ENCODE assay signal across 15 mouse cellular contexts in genomic region chr1:153062547-153062946, GRCm38 (mm10).
DNase-seq lines count a peak whose midpoint lies in the region; ATAC-seq and TF ChIP-seq lines count a peak whose summit lies in the region.
"Had no signal": no experiment of that assay in that cellular context is flagged by ENCODE, and none has a peak within 500 bp of the region (broad histone marks: within the 10 kb centered on the region; RNA-seq: fewer than 3 reads in every experiment).

No protein-coding gene starts in this region.

- no peak overlapping the region for H3K9ac ChIP-seq in intestine, embryonic 15.5 days
- H3K9ac ChIP-seq in intestine, postnatal 0 days (ENCODE audit: low read depth, low read length), result no peak overlapping the region
- H3K9ac ChIP-seq in embryonic facial prominence, embryonic 13.5 days, result 0 out of 2 replicates have a peak overlapping the region, but pooled peaks have one; percentile 21
- H3K9ac ChIP-seq in intestine, embryonic 16.5 days (ENCODE audit: low read depth, low read length), result peak overlapping the region; percentile 51
- H3K9ac ChIP-seq: embryonic facial prominence, embryonic 15.5 days; liver, embryonic 12.5 days had no signal

- H3K9me3 ChIP-seq in intestine, embryonic 15.5 days, result no peaks in the 10 kb centered on the region
- H3K9me3 ChIP-seq in intestine, postnatal 0 days (ENCODE audit: control insufficient read depth), result no peaks in the 10 kb centered on the region
- no peaks in the 10 kb centered on the region for H3K9me3 ChIP-seq in embryonic facial prominence, embryonic 13.5 days
- H3K9me3 ChIP-seq in intestine, embryonic 16.5 days (ENCODE audit: control insufficient read depth, low read length), result no peaks in the 10 kb centered on the region
- H3K9me3 ChIP-seq: embryonic facial prominence, embryonic 15.5 days; liver, embryonic 12.5 days had no signal

- H3K4me3 ChIP-seq in intestine, embryonic 15.5 days (replicated peaks), result no peak overlapping the region
- no peak overlapping the region for H3K4me3 ChIP-seq in intestine, postnatal 0 days (ENCODE audit: low read depth, low read length)
- H3K4me3 ChIP-seq in embryonic facial prominence, embryonic 13.5 days, result no peak overlapping the region
- H3K4me3 ChIP-seq in intestine, embryonic 16.5 days (ENCODE audit: low read length), result no peak overlapping the region
- H3K4me3 ChIP-seq: embryonic facial prominence, embryonic 15.5 days; liver, embryonic 12.5 days had no signal

- DNase-seq in adipocyte (ENCODE audit: low spot score), result peak; percentile 29
- no peak for DNase-seq in Muller cell, postnatal 12 days (ENCODE audit: inconsistent ontology term)
- no peak for DNase-seq in layer of hippocampus, adult 8-10 months (ENCODE audit: low spot score in 2 of 2)
- no peak for DNase-seq in layer of hippocampus, adult 9-11 months
- DNase-seq: cerebellum, adult 9-10 months; heart, postnatal 36 days; kidney, postnatal 25 days; spleen, adult 18-20 months had no signal

- ATAC-seq in intestine, embryonic 15.5 days, result 0 out of 2 replicates have a peak, but pooled peaks have one; percentile 42
- ATAC-seq in intestine, postnatal 0 days, result no peak
- ATAC-seq in embryonic facial prominence, embryonic 13.5 days (ENCODE audit: insufficient number of reproducible peaks, insufficient read depth, low FRiP score, low TSS enrichment, low read depth), result no peak
- 0 out of 2 replicates have a peak, but pooled peaks have one; percentile 17 for ATAC-seq in intestine, embryonic 16.5 days
- ATAC-seq: activated CD4-positive, CD25-positive, alpha-beta regulatory T cell, adult 4 months; liver, embryonic 12.5 days had no signal

- H3K4me1 ChIP-seq in intestine, embryonic 15.5 days (replicated peaks), result peaks cover 9% of the 10 kb centered on the region; the same call in 1 of the 2 replicates
- no peaks in the 10 kb centered on the region for H3K4me1 ChIP-seq in intestine, postnatal 0 days (replicated peaks; ENCODE audit: control insufficient read depth, insufficient read depth, low read length)
- peaks cover 9% of the 10 kb centered on the region for H3K4me1 ChIP-seq in embryonic facial prominence, embryonic 13.5 days
- peaks cover 13% of the 10 kb centered on the region; the same call in 1 of the 2 replicates for H3K4me1 ChIP-seq in intestine, embryonic 16.5 days (ENCODE audit: control insufficient read depth, insufficient read depth, low read length)
- H3K4me1 ChIP-seq: liver, embryonic 12.5 days had no signal

- 0 out of 2 replicates have a peak overlapping the region, but pooled peaks have one; percentile 23 for H3K4me2 ChIP-seq in intestine, embryonic 15.5 days (replicated peaks)
- H3K4me2 ChIP-seq in intestine, postnatal 0 days (replicated peaks; ENCODE audit: low read depth), result no peak overlapping the region
- H3K4me2 ChIP-seq in embryonic facial prominence, embryonic 13.5 days, result no peak overlapping the region
- H3K4me2 ChIP-seq in intestine, embryonic 16.5 days (ENCODE audit: low read depth, low read length), result no peak overlapping the region
- H3K4me2 ChIP-seq: embryonic facial prominence, embryonic 15.5 days; liver, embryonic 12.5 days had no signal

- 0 out of 2 replicates have a peak overlapping the region, but pooled peaks have one; percentile 2 for H3K27ac ChIP-seq in intestine, embryonic 15.5 days
- no peak overlapping the region for H3K27ac ChIP-seq in intestine, postnatal 0 days (ENCODE audit: low read depth, low read length)
- no peak overlapping the region for H3K27ac ChIP-seq in embryonic facial prominence, embryonic 13.5 days
- H3K27ac ChIP-seq in intestine, embryonic 16.5 days (ENCODE audit: low read length), result no peak overlapping the region
- H3K27ac ChIP-seq: embryonic facial prominence, embryonic 15.5 days; liver, embryonic 12.5 days had no signal

- TF ChIP-seq CTCF in intestine, postnatal 0 days (IDR thresholded peaks at IDR 0.05; ENCODE audit: low read depth), result no peak

- no peaks in the 10 kb centered on the region for H3K36me3 ChIP-seq in intestine, embryonic 15.5 days
- H3K36me3 ChIP-seq in intestine, postnatal 0 days (ENCODE audit: control insufficient read depth, insufficient read depth), result no peaks in the 10 kb centered on the region
- no peaks in the 10 kb centered on the region for H3K36me3 ChIP-seq in embryonic facial prominence, embryonic 13.5 days
- H3K36me3 ChIP-seq in intestine, embryonic 16.5 days (ENCODE audit: control insufficient read depth, insufficient read depth, low read length), result no peaks in the 10 kb centered on the region
- H3K36me3 ChIP-seq: embryonic facial prominence, embryonic 15.5 days; liver, embryonic 12.5 days had no signal

- 13% methylated on average over 7 of the region's 7 CpGs for WGBS in intestine, embryonic 15.5 days
- WGBS in intestine, postnatal 0 days, result 16% methylated on average over 7 of the region's 7 CpGs
- 61% methylated on average over 7 of the region's 7 CpGs for WGBS in embryonic facial prominence, embryonic 13.5 days
- WGBS in intestine, embryonic 16.5 days, result 17% methylated on average over 7 of the region's 7 CpGs

- no peaks in the 10 kb centered on the region for H3K27me3 ChIP-seq in intestine, embryonic 15.5 days (replicated peaks)
- no peaks in the 10 kb centered on the region for H3K27me3 ChIP-seq in intestine, postnatal 0 days (replicated peaks; ENCODE audit: control insufficient read depth, insufficient read depth, low read length)
- no peaks in the 10 kb centered on the region for H3K27me3 ChIP-seq in embryonic facial prominence, embryonic 13.5 days
- no peaks in the 10 kb centered on the region for H3K27me3 ChIP-seq in intestine, embryonic 16.5 days (replicated peaks; ENCODE audit: control insufficient read depth, insufficient read depth, low read length)
- H3K27me3 ChIP-seq: embryonic facial prominence, embryonic 15.5 days had no signal

Comparison
In these comparisons a context has a peak if more than half of its experiments do, and no peak if none do; other contexts are left out.
1. ATAC-seq: peak in intestine, embryonic 15.5 days (single experiment) and intestine, embryonic 16.5 days (single experiment); none in intestine, postnatal 0 days (single experiment) and embryonic facial prominence, embryonic 13.5 days (single experiment).
2. H3K9ac ChIP-seq: peak in embryonic facial prominence, embryonic 13.5 days (single experiment) and intestine, embryonic 16.5 days (single experiment); none in intestine, embryonic 15.5 days (single experiment) and intestine, postnatal 0 days (single experiment).